Mouse (Mus musculus) hindbrain, embryonic 10.5 days (tissue): ENCODE results near the gene Fastkd1. TPM values are rescaled to one million over a fixed set of nuclear protein-coding genes. Genes with fewer than 3 reads are reported as not detected.

Experiments used
- DNase-seq: peaks from one replicate; pipeline ENCODE4 v3.0.0-alpha.2; 2017; ENCODE audit warnings: low spot score
- H3K27ac ChIP-seq: fragments of 300-500 bp; sonication (generic); 2 replicates; pipeline ENCODE4 v1.5.1; 2016; ENCODE audit warnings: mild to moderate bottlenecking, moderate library complexity
- H3K27me3 ChIP-seq: fragments of 300-500 bp; sonication (generic); 2 replicates; pipeline ENCODE4 v1.6.1; 2016; ENCODE audit warnings: mild to moderate bottlenecking; ENCODE audit not compliant: poor library complexity, insufficient read depth, severe bottlenecking
- H3K36me3 ChIP-seq: fragments of 300-500 bp; sonication (generic); 2 replicates; pipeline ENCODE4 v1.6.1; 2016; ENCODE audit warnings: mild to moderate bottlenecking, moderate library complexity
- H3K4me1 ChIP-seq: fragments of 300-500 bp; sonication (generic); replicated peaks from 2 replicates; pipeline ENCODE4 v1.6.1; 2016; ENCODE audit warnings: mild to moderate bottlenecking
- H3K4me3 ChIP-seq: fragments of 300-500 bp; sonication (generic); 2 replicates; pipeline ENCODE4 v1.5.1; 2016; ENCODE audit warnings: mild to moderate bottlenecking, moderate library complexity
- H3K9me3 ChIP-seq: fragments of 300-500 bp; sonication (generic); 2 replicates; pipeline ENCODE4 v1.6.1; 2016; ENCODE audit warnings: mild to moderate bottlenecking, moderate library complexity
- WGBS: fragments of 180-500 bp; shearing (Covaris S2); methylation state at CpG from one replicate; pipeline ENCODE4 v1.1.7; 2016; 5-methylcytosine and 5-hydroxymethylcytosine counted together
- polyA plus RNA-seq: library from polyadenylated mRNA; unstranded; fragments of >200 nt; fragmentation: Nextera tagmentation; extraction: Ambion mirVana; gene quantifications from 2 replicates; pipeline ENCODE4 v1.2.1, GENCODE M21; 2016

Fastkd1 gene
- 14.5 and 17.7 TPM in 2 replicates for polyA plus RNA-seq

DNA sequence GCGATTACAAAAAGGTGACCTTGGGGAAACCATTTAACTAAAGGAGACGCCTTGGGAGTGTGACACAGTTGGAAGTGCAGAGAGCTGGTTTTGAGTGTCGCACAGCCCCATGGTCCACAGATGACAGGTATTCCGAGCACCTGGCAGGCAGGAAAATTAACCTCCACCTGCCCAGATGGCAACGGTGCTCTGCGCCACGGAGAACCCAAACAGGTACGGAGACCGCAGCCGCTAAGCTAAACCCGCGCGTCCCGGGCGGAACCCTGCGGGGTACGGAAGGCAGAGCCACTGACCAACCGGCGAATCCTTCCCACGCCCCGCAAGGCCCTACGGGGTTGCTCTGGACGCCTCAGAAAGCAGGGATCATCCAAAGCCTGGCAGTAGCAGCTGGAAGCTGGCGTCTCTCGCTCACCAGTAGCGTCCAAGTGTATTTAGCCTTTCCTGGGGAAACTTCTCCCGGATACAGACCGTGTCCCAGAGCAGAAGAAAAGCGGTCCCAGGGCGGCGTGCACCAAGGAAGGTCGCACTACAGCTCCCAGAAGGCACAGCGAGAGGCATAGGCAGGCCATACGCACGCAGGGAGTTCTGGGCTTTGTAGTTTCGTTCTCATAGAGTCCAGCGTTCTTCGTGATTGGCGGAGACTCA lies at the start of gene Fastkd1:
Fastkd1 (minus strand) TSS at position 536 of the 645 bp plus-strand sequence.
- Histone ChIP-seq H3K4me1 (peaks cover 11% of the 10 kb centered on the region; the same call in 1 of the 2 replicates), H3K4me3 (peak within 1 kb of the TSS; percentile 87), H3K36me3 (peaks cover 24% of the 10 kb centered on the region; the same call in 1 of the 2 replicates), H3K27me3 (0 out of 2 replicates have a peak, but pooled peaks cover 2% of the 10 kb centered on the region), H3K27ac (peak within 1 kb of the TSS; percentile 90), H3K9me3 (no peaks in the 10 kb centered on the region)
- under 1% methylated on average over 39 of the region's 39 CpGs for WGBS
- peak; percentile 85 for DNase-seq

DNA sequence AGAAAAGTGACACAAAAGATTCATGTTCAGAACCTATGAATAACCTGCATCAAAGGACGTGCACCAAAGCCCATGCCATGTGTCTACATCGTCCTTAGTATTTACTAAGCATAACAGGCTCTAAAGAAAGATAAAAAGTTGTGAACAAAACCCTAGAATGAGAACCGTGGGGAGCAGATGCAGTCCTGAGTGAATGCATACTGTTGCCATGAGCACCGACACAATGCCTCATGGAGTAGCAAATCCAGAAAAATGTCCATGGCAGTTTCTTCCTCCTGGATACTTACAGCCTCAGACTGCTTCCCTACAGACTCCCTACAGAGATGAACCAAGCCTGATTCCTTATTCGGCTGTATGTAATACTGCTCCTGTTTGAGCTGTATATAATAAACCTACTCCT lies 47.7 kb upstream of the Fastkd1 start:
- Histone ChIP-seq H3K9me3 (no peaks in the 10 kb centered on the region), H3K4me3 (no peak overlapping the region), H3K27ac (peak overlapping the region; percentile 47), H3K36me3 (peaks cover 14% of the 10 kb centered on the region), H3K27me3 (no peaks in the 10 kb centered on the region), H3K4me1 (peaks cover 28% of the 10 kb centered on the region)
- peak; percentile 27 for DNase-seq
- 38% methylated on average over 5 of the region's 5 CpGs for WGBS

DNA sequence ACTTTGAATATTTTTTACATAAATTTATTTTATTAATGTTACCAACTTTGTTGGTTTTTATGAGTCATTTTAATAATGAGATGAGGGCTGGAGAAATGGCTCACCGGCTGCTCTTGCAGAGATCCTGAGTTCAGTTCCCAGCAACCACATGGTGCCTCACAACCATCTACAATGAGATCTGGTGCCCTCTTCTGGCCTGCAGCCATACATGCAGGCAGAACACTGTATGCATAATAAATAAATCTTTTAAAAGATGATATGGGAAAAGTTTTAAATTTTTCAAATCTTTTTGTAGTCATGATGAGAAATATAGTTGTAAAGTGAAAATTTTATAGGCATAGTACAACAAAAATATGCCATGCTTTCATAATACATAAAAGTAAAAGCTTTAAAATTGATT lies 31.8 kb upstream of the Fastkd1 start:
- Histone ChIP-seq H3K27ac (no peak overlapping the region), H3K9me3 (peaks cover 5% of the 10 kb centered on the region), H3K27me3 (no peaks in the 10 kb centered on the region), H3K4me3 (no peak overlapping the region), H3K4me1 (no peaks in the 10 kb centered on the region), H3K36me3 (peaks cover 99% of the 10 kb centered on the region)
- no peak for DNase-seq
- 84% methylated on average over 1 of the region's 1 CpGs for WGBS

DNA sequence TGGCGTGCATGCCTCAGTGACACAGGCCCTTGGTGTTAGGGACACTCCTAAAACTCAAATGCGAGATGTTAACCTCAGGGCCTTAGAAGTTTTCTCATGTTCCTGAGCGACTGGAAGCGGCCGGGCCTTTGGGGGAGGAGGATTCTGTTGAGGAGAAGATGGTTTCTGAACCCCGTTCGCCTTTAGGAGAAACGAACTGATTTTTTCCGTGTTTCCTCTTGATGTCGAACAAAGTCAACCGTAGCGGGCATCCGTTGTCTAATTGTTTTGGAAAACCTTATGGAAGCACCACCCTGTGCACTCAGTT lies 10.2 kb upstream of the Fastkd1 start:
- no peaks in the 10 kb centered on the region for H3K36me3 ChIP-seq
- H3K9me3 ChIP-seq = no peaks in the 10 kb centered on the region
- peak overlapping the region; percentile 89 for H3K4me3 ChIP-seq
- no peaks in the 10 kb centered on the region for H3K27me3 ChIP-seq
- H3K27ac ChIP-seq = peak overlapping the region; percentile 96
- DNase-seq = no peak
- H3K4me1 ChIP-seq = peaks cover 15% of the 10 kb centered on the region
- under 1% methylated on average over 13 of the region's 13 CpGs for WGBS

DNA sequence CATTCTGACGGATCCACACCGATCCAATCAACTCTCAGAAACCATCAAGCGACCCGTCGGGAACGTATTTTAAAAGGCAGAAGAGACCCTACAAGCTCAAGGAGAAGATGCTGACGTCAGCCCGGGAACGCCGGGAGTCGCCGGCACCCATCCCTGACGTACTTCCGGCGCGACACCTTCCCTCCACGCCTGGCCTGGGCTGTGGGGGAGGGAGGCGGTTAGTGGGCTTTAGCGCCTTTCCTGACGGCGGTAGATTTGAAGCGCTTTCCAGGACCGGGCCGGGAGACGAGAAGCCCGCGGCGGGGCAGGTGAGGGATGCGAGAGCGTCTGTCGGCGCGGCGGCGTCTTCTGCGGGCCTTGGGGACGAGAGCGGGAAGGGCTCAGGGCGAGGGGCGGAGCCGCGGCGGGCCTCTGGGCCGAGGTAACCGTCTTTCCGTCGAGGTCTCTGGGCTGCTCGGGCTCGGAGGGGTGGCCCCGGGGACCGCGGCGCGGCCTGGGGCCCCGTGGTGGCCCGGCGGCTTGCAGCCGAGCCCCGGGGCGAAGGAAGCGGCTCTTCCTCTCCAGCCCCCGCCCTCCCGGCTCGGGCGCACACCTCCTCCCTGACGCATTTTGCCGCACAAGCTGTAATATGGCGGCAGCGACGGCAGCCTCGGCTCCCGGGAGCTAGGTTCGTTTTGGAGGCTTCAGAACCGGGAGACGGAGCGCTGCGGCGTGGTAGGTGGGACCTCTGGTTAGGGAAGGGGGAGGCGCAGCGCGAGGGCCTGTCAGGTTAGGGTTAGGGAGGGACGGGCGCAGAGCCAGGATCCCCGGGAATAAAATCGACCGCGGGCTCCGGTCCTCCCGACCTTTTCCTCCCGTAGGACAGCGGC lies 9.6 kb upstream of the Fastkd1 start:
- H3K27ac ChIP-seq = peak overlapping the region; percentile 96
- peak overlapping the region; percentile 89 for H3K4me3 ChIP-seq
- under 1% methylated on average over 91 of the region's 91 CpGs for WGBS
- peaks cover 15% of the 10 kb centered on the region for H3K4me1 ChIP-seq
- DNase-seq = peak; percentile 94
- H3K27me3 ChIP-seq = no peaks in the 10 kb centered on the region
- H3K9me3 ChIP-seq = no peaks in the 10 kb centered on the region
- H3K36me3 ChIP-seq = no peaks in the 10 kb centered on the region

DNA sequence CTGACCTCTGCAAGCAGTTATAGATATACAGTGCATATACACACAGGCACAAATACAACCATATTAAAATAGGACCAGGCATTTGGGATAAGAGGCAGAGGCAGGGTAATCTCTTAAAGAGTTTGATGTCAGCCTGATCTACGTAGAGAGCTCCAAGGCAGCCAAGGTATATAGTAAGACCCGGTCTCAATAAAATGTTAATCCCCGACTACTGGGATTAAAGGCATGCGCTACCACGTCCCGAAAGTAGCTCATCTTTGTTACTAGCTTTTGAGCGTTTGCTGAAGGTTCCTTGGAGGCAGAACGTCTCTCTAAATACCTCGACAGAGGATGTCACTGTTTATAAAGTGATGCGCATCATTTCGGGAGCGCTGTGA lies 8.9 kb upstream of the Fastkd1 start, which contains the start of gene Ppig:
Ppig (plus strand) TSS at position 273 of the 377 bp plus-strand sequence.
- WGBS = 5% methylated on average over 12 of the region's 12 CpGs
- no peaks in the 10 kb centered on the region for H3K9me3 ChIP-seq

DNA sequence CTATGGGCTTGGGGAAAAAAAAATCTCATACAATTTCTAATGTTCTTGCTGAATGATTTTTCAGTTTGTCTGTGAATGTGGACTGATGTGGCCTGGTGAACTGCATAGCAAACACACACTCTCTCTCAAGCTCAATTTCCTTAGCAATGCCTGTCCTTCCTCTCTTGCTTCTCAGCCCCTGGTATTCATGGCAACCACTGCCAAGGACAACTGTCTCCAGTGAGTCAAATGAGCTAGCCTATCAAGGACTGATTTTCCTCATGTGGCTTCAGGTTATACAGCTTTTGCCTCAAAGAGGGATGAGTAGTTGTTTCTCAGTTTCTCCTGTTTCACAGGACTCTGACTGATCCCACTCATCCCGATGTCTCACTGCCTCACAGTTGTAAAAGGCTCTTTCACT lies 5.8 kb upstream of the Fastkd1 start:
- Histone ChIP-seq H3K4me1 (peaks cover 11% of the 10 kb centered on the region), H3K4me3 (no peak overlapping the region), H3K27me3 (0 out of 2 replicates have a peak, but pooled peaks cover 2% of the 10 kb centered on the region), H3K9me3 (no peaks in the 10 kb centered on the region), H3K36me3 (no peaks in the 10 kb centered on the region), H3K27ac (no peak overlapping the region)
- DNase-seq = no peak
- WGBS = 83% methylated on average over 1 of the region's 1 CpGs

More for the DNA sequence above, 8.9 kb upstream of the Fastkd1 start, which contains the start of gene Ppig:
- Histone ChIP-seq H3K27ac (peak within 1 kb of the TSS; percentile 96), H3K4me3 (peak within 1 kb of the TSS; percentile 89), H3K4me1 (peaks cover 15% of the 10 kb centered on the region), H3K27me3 (no peaks in the 10 kb centered on the region), H3K36me3 (no peaks in the 10 kb centered on the region)
- no peak for DNase-seq

DNA sequence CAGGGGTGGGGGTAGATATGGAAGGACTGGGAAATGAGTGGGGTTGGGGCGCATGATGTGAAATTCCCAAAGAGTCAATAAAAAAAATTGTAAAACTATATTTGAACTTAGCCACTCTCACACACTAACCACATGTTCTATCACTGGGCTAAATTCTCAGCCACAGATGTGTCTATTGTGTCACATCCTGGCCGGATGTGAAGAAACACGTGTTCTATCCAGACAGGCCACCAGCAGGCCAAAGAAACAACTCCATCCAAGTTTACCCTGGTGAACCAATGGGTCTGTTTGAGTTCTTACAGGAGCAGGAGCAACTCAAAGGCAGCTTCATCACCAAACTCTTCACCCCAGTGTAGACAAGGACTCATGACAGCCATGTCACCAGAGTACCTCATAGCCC lies 3.2 kb upstream of the Fastkd1 start:
- DNase-seq = no peak
- Histone ChIP-seq H3K36me3 (no peaks in the 10 kb centered on the region), H3K9me3 (no peaks in the 10 kb centered on the region), H3K4me3 (no peak overlapping the region), H3K4me1 (peaks cover 11% of the 10 kb centered on the region; the same call in 1 of the 2 replicates), H3K27ac (no peak overlapping the region), H3K27me3 (0 out of 2 replicates have a peak, but pooled peaks cover 2% of the 10 kb centered on the region)
- WGBS = 83% methylated on average over 3 of the region's 3 CpGs

DNA sequence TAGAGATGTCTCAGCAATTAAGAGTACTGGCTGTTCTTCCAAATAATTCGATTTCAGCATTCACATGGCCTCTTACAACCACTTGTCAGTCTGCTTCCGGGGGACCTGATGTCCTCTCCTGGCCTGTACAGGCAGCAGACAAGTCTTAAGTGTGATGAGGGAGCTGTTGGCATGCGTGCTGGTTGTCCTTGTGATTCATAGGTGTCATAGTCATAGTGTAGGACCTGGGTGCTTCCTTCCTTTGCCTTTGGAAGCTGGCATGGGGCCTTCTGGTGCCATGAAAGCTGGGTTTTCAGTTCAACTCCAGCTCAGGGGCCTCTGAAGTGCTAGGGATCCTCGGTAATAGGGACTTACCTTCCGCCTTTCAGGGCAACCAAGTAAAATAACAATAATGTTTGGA lies 810 bp upstream of the Fastkd1 start:
- no peaks in the 10 kb centered on the region for H3K9me3 ChIP-seq
- H3K4me3 ChIP-seq = no peak overlapping the region
- H3K4me1 ChIP-seq = peaks cover 11% of the 10 kb centered on the region; the same call in 1 of the 2 replicates
- H3K27ac ChIP-seq = no peak overlapping the region
- H3K36me3 ChIP-seq = peaks cover 16% of the 10 kb centered on the region; the same call in 1 of the 2 replicates
- 85% methylated on average over 5 of the region's 5 CpGs for WGBS
- 0 out of 2 replicates have a peak, but pooled peaks cover 2% of the 10 kb centered on the region for H3K27me3 ChIP-seq
- DNase-seq = no peak

DNA sequence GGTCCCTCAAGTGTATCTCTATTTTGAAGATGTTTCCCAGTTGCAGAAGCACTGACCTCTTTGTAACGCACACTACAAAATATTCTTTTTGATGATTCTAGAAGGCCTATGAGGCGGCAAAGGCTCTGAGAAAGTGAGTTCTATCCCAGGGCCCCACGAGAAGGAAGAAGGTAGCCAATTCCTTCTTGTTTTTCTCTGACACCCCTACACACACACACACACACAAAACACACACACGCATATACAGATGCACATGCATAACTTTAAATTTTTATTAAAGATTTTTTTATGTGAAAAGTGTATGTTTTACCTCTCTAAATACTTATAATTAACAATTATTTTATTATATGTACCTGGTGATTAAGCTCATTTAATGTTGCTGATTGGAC lies 304 bp upstream of the Fastkd1 start:
- WGBS = 37% methylated on average over 4 of the region's 4 CpGs
- peak overlapping the region; percentile 90; the same call in 1 of the 2 replicates for H3K27ac ChIP-seq
- H3K4me1 ChIP-seq = peaks cover 11% of the 10 kb centered on the region; the same call in 1 of the 2 replicates
- 0 out of 2 replicates have a peak, but pooled peaks cover 2% of the 10 kb centered on the region for H3K27me3 ChIP-seq
- peak overlapping the region; percentile 87 for H3K4me3 ChIP-seq
- H3K36me3 ChIP-seq = peaks cover 19% of the 10 kb centered on the region; the same call in 1 of the 2 replicates
- DNase-seq = no peak
- no peaks in the 10 kb centered on the region for H3K9me3 ChIP-seq

DNA sequence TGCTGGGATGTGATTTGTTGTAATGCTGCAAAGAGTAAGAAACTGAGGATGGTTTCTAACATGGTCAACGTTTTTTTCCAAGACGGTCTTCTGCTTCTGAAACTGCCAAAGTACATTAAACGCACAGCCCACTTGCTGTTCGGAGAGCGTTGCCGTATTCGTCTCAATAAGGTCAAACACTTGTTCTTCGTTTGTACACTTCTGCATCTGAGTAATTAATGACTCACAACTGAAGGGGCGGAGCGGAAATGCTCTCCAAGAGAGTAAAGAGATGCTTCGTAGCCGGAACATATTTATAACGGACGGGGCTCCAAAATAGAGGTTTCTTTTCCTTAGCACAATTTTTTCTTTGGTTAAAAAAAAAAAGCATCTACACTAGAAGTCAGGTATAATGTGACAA lies 1.1 kb downstream of the Fastkd1 start:
- no peaks in the 10 kb centered on the region for H3K9me3 ChIP-seq
- H3K4me1 ChIP-seq = peaks cover 11% of the 10 kb centered on the region; the same call in 1 of the 2 replicates
- WGBS = 93% methylated on average over 14 of the region's 14 CpGs
- 0 out of 2 replicates have a peak, but pooled peaks cover 2% of the 10 kb centered on the region for H3K27me3 ChIP-seq
- no peak overlapping the region for H3K27ac ChIP-seq
- H3K4me3 ChIP-seq = peak overlapping the region; percentile 87; the same call in 1 of the 2 replicates
- peaks cover 31% of the 10 kb centered on the region for H3K36me3 ChIP-seq
- no peak for DNase-seq

DNA sequence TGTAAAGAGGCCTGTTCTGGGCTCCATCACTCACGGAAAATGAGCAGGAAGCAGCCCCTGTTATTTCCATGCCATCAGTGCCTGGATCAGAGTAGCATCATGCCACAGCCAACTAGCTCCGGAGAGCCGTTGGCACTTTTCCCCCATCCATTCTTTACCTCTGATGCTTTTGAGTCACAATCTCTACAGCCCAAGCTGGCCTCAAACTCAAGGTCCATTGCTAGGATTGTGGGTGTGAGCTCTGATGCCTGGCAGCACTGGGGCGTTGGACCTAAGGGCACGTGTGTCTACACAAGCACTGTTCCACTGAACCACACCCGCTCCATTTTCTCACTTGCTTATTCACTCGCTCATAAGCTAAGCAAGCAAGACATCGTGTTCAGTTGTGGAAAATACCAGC lies 12.9 kb downstream of the Fastkd1 start:
- WGBS = 97% methylated on average over 8 of the region's 8 CpGs

More for the DNA sequence above, 12.9 kb downstream of the Fastkd1 start:
- H3K4me3 ChIP-seq = no peak overlapping the region
- H3K27me3 ChIP-seq = no peaks in the 10 kb centered on the region
- H3K4me1 ChIP-seq = no peaks in the 10 kb centered on the region
- no peaks in the 10 kb centered on the region for H3K9me3 ChIP-seq
- no peak for DNase-seq
- peaks cover 81% of the 10 kb centered on the region for H3K36me3 ChIP-seq
- H3K27ac ChIP-seq = no peak overlapping the region
